Mouse (Mus musculus): Measurements from ENCODE around the gene Mrps12. TPM values are rescaled to one million over a fixed set of nuclear protein-coding genes. Genes with fewer than 3 reads are reported as not detected.

Gene Mrps12
- total and polyA plus RNA-seq, 3 experiments: 126 to 137 TPM; not detected in 1

- no peak for TF ChIP-seq ZC3H11A (IDR thresholded peaks at IDR 0.05; ENCODE audit: low read depth, low read length)
- peak; percentile 82 for TF ChIP-seq HCFC1 (IDR thresholded peaks at IDR 0.05; ENCODE audit: low read depth, low read length)
- TF ChIP-seq MAZ (IDR thresholded peaks at IDR 0.05; ENCODE audit: low read depth, low read length): no peak
- TF ChIP-seq ETS1 (IDR thresholded peaks at IDR 0.05; ENCODE audit: low read depth, low read length): no peak
Observed at GRCm38 (mm10) chr7:28741709-28742438, at the start of gene Mrps12, which contains the start of gene Sars2 (continued).

- Histone ChIP-seq H3K27ac (ENCODE audit: control insufficient read depth, low read depth, low read length) (no peak overlapping the region), H3K27me3 (ENCODE audit: control insufficient read depth in 1 of 2, insufficient read depth in 2 of 2, low read length in 2 of 2) (no peaks in the 10 kb centered on the region), H3K4me3 (ENCODE audit: control insufficient read depth in 1 of 2, insufficient read depth in 1 of 2, low read depth in 2 of 2, low read length in 2 of 2) (no peak overlapping the region), H3K9ac (ENCODE audit: control insufficient read depth, low read depth, low read length, poor library complexity, severe bottlenecking) (no peak overlapping the region), H3K79me2 (ENCODE audit: control insufficient read depth, insufficient read depth, low read length, poor library complexity) (no peaks in the 10 kb centered on the region), H3K9me3 (replicated peaks; ENCODE audit: insufficient read depth, low read length) (no peaks in the 10 kb centered on the region), H3K4me1 (ENCODE audit: control insufficient read depth in 1 of 2, insufficient read depth in 2 of 2, low read length in 2 of 2) (peaks cover 0 to 5% of the 10 kb centered on the region in 2 experiments; a peak in 1 of 4 replicates), H3K36me3 (ENCODE audit: control insufficient read depth in 1 of 2, insufficient read depth in 2 of 2, low read length in 2 of 2) (no peaks in the 10 kb centered on the region)
- no peak for DNase-seq (ENCODE audit: low read depth, low spot score)
- TF ChIP-seq ZNF384 (IDR thresholded peaks at IDR 0.05; ENCODE audit: low read depth, low read length) (no peak), RAD21 (IDR thresholded peaks at IDR 0.05; ENCODE audit: low read depth, low read length) (peak; percentile 21), CTCF (IDR thresholded peaks at IDR 0.05 in 2 of 3, conservative IDR thresholded peaks at IDR 0.05 in 1 of 3; ENCODE audit: control insufficient read depth in 1 of 3, insufficient read depth in 1 of 3, low read depth in 2 of 3, low read length in 3 of 3, poor library complexity in 1 of 3, severe bottlenecking in 1 of 3) (peak in 2 of 3 experiments; percentile 31 to 32; a peak in 3 of 6 replicates)
Observed at GRCm38 (mm10) chr7:28790066-28790806, 48.6 kb upstream of the Mrps12 start.

- Histone ChIP-seq H3K36me3 (ENCODE audit: control insufficient read depth in 1 of 2, insufficient read depth in 2 of 2, low read length in 2 of 2) (no peaks in the 10 kb centered on the region), H3K27ac (ENCODE audit: control insufficient read depth, low read depth, low read length) (no peak overlapping the region), H3K9ac (ENCODE audit: control insufficient read depth, low read depth, low read length, poor library complexity, severe bottlenecking) (no peak overlapping the region), H3K4me3 (ENCODE audit: control insufficient read depth in 1 of 2, insufficient read depth in 1 of 2, low read depth in 2 of 2, low read length in 2 of 2) (no peak overlapping the region), H3K27me3 (ENCODE audit: control insufficient read depth in 1 of 2, insufficient read depth in 2 of 2, low read length in 2 of 2) (no peaks in the 10 kb centered on the region), H3K9me3 (replicated peaks; ENCODE audit: insufficient read depth, low read length) (no peaks in the 10 kb centered on the region), H3K79me2 (ENCODE audit: control insufficient read depth, insufficient read depth, low read length, poor library complexity) (no peaks in the 10 kb centered on the region), H3K4me1 (ENCODE audit: control insufficient read depth in 1 of 2, insufficient read depth in 2 of 2, low read length in 2 of 2) (no peaks in the 10 kb centered on the region)
- TF ChIP-seq MAZ (IDR thresholded peaks at IDR 0.05; ENCODE audit: low read depth, low read length) (no peak), CHD1 (IDR thresholded peaks at IDR 0.05; ENCODE audit: low read depth, low read length) (no peak), ZMIZ1 (IDR thresholded peaks at IDR 0.05; ENCODE audit: low read depth, low read length) (no peak), TBP (IDR thresholded peaks at IDR 0.05; ENCODE audit: low read depth, low read length) (no peak), CHD2 (IDR thresholded peaks at IDR 0.05; ENCODE audit: low read length) (no peak), USF2 (IDR thresholded peaks at IDR 0.05; ENCODE audit: borderline replicate concordance in 1 of 2, insufficient read depth in 1 of 2, low read depth in 1 of 2, low read length in 2 of 2) (no peak), RCOR1 (IDR thresholded peaks at IDR 0.05; ENCODE audit: low read depth, low read length) (no peak), TAL1 (IDR thresholded peaks at IDR 0.05; ENCODE audit: low read length) (no peak), BHLHE40 (IDR thresholded peaks at IDR 0.05; ENCODE audit: borderline replicate concordance, low read depth, low read length) (no peak), ZNF384 (IDR thresholded peaks at IDR 0.05; ENCODE audit: low read depth, low read length) (no peak), NELFE (IDR thresholded peaks at IDR 0.05; ENCODE audit: low read depth, low read length) (no peak), SMC3 (IDR thresholded peaks at IDR 0.05; ENCODE audit: low read depth, low read length) (no peak), ELF1 (IDR thresholded peaks at IDR 0.05; ENCODE audit: low read depth, low read length) (no peak), ZKSCAN1 (IDR thresholded peaks at IDR 0.05; ENCODE audit: low read depth, low read length) (no peak), JUND (IDR thresholded peaks at IDR 0.05; ENCODE audit: low read depth, low read length) (no peak), POLR2AphosphoS5 (IDR thresholded peaks at IDR 0.05; ENCODE audit: borderline replicate concordance, low read depth, low read length) (no peak), POLR2AphosphoS2 (IDR thresholded peaks at IDR 0.05; ENCODE audit: low read length) (no peak; the same call in 1 of the 2 replicates)
- no peak for DNase-seq (ENCODE audit: low read depth, low spot score)
Observed at GRCm38 (mm10) chr7:28789235-28789634, 47.6 kb upstream of the Mrps12 start.
